Mouse (Mus musculus): ENCODE data around the gene Sprr2f.

Gene Sprr2f

DNA sequence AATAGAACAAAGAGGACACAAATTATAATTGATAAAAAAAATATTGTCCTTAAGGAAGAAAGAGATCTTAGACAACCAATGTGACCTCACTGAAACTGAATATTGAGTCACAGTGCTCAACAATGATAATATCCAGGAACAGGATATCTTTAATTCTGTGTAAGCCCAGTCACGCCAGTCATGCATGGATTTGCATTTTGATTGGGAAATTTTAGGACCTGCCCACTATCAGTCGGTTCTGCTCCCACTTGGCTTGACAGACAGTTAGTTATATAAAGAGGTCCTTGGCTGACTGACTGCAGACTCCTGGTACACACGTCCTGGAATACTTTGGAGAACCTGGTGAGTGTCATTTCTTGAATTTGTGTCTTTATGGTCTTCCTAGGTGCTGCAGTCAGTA lies at the start of gene Sprr2f:
Sprr2f (plus strand) TSS at position 301 of the 400 bp plus-strand sequence.
- no peak for DNase-seq (ENCODE audit: low read depth, low spot score)

DNA sequence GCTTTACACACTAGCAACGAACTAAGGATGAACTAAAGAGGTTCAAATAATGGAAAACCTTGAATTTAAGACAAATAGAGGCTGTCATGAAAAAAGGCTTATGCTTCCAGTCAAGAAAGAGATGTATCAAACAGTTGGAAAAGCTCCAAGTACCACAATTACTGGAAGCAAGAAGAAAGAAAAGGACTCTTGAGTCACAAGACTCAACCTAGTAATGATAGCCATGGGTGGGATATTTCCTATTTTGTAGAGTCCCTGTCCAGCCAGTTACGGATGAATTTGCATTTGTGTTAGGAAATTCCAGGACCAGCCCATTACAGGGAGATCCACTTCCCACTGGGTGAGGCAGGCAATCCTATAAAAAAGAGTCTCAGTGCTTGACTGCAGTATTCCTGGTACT lies 48.7 kb upstream of the Sprr2f start, which contains the start of gene Sprr2b:
Sprr2b (plus strand) TSS at position 301 of the 400 bp plus-strand sequence.
- DNase-seq (ENCODE audit: low read depth, low spot score) = no peak

DNA sequence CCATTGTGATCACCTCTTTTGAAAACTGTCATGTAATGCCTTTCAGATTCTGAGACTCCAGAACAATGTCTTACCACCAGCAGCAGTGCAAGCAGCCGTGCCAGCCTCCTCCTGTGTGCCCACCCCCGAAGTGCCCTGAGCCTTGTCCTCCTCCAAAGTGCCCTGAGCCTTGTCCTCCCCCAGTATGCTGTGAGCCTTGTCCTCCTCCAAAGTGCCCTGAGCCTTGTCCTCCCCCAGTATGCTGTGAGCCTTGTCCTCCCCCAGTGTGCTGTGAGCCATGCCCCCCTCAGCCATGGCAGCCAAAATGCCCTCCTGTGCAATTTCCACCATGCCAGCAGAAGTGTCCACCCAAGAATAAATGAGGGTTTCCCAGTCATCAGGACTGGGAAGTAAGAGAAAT lies 47.6 kb upstream of the Sprr2f start:
- no peak for DNase-seq (ENCODE audit: low read depth, low spot score)

DNA sequence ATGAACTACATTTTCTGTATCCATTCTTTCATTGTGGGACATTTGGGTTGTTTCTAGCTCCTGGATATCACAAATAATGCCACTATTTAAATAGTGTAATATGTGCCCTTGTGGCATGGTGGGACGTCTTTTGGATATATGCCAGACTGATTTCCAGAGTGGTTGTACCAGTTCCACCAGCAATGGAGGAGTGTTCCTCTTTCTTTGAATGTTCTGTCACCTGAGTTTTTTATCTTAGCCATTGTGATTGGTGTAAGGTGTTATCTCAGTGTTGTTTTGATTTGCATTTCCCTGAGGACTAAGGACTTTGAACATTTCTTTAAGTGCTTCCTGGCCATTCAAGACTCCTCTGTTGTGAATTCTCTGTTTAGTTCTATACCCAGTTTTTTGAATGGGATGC lies 28.7 kb upstream of the Sprr2f start:
- no peak for DNase-seq (ENCODE audit: low read depth, low spot score)

DNA sequence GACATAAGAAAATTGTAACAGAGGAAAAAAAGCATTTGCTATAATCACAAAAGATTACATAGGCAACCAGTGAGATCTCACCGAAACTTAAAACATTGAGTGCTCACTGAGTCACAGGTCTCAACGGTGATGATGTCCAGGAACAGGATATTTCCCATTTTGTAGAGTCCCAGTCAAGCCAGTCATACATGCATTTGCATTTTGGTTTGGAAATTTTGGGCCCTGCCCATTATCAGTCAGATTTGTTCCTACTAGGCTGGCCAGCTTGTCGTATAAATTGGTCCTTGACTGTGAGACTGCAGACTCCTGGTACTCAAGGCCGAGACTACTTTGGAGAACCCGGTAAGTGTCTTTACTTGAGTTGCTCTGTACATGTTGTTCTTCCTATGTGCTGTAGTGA lies 26.1 kb upstream of the Sprr2f start, which contains the start of gene Sprr2d:
Sprr2d (plus strand) TSS at position 301 of the 400 bp plus-strand sequence.
- DNase-seq (ENCODE audit: low read depth, low spot score) = no peak

DNA sequence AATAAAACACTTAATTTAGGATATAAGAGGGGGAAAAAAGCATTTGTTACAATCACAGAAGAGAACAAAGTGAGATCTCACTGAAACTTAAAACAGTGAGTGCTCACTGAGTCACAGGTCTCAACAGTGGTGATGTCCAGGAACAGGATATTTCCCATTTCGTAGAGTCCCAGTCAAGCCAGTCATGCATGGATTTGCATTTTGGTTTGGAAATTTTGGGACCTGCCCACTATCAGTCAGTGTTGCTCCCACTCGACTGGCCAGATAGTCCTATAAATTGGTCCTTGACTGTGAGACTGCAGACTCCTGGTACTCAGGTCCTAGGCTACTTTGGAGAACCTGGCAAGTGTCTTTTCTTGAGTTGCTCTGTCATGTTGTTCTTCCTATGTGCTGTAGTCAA lies 13.1 kb upstream of the Sprr2f start, which contains the start of gene Sprr2e:
Sprr2e (plus strand) TSS at position 301 of the 400 bp plus-strand sequence.
- DNase-seq (ENCODE audit: low read depth, low spot score) = no peak

DNA sequence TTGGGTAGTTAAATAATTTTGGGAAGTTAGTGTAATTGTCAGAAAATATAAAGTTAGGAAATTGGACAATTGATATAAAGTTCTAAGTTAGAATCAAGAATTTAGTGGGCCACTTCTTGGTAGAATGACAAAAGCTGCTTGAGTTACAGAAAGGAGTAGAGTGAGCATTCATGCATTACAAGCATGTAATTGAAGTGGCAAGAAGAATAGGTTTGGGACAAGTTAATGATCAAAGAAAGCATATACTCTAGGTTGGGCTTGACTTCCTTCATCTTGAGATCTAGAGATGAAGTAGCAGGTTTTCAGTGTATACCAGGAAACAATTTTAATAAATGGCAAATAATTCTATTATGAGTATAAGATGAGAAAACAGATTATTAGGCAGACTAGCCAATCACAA lies 3.4 kb upstream of the Sprr2f start:
- DNase-seq (ENCODE audit: low read depth, low spot score) = no peak

DNA sequence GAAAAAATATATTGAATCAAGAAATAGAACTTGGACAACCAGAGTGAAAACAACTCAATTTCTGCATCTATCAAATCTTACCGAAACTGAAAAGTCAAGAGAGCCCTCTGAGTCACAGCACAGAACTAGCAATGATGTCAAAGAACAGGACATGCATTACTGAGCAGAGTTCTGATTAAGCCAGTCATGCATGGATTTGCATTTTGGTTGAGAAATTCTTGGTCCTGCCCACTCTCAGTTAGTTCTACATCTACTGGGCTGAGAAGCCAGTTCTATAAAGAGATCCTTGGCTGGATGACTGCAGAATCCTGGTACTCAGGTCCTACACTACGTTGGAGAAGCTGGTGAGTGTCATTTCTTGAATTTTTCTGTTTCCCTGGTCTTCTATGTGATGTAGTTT lies 8.6 kb downstream of the Sprr2f start:
- DNase-seq (ENCODE audit: low read depth, low spot score) = peak; percentile 26

DNA sequence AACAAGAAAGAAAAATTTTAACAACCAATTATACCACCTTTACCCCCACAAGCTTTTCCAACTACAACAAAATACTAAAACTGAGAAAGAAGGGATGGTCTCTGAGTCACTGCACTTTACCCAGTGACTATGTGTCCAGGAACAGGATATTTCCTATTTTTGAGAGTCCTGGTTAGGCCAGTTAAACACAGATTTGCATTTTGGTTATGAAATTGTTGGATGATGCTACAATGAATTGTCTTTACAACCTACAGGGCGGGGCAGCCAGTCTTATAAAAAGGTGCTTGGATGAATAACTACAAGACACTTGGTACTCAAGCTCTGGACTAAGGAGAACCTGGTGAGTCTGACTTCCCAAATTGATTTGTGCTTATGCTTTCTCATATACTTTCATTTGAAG lies 20.4 kb downstream of the Sprr2f start, which contains the start of gene Sprr2h:
Sprr2h (plus strand) TSS at position 301 of the 400 bp plus-strand sequence.
- DNase-seq (ENCODE audit: low read depth, low spot score) = no peak

DNA sequence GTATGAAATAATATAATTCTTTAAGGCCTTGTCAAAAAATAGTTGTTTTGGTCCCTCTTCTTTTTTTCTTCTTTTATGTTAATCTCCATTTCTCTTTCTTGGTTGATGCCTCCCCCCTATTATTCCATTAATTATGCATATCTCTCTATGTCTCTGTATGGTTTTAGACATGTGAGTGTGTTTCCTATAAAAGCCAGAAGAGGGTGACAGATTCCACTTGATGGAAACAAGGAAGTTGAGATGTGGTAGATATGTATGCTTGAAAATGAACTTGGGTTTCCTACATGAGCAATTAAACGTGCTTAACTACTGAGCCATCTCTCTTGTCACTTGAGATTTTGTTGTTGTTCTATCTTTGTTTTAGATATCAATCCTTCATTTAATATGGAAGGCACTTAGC lies 29.3 kb downstream of the Sprr2f start:
- DNase-seq (ENCODE audit: low read depth, low spot score) = peak; percentile 13

DNA sequence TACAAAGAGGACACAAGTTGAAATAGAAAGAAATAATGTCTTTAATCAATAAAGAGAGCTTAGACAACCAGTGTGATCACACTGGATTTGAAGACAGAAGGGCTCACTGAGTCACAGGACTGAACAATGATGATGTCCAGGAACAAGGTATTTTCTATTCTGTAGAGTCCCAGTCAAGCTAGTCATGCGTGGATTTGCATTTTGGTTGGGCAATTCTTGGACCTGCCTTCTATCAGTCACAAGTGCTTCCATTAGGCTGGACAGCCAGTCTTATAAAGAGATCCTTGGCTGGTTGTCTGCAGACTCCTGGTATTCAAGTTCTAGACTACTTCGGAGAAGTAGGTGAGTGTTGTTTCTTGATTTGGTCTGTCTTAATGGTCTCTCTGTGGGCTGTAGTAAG lies 42.7 kb downstream of the Sprr2f start, which contains the start of gene Sprr2i:
Sprr2i (plus strand) TSS at position 301 of the 400 bp plus-strand sequence.
- no peak for DNase-seq (ENCODE audit: low read depth, low spot score)

Data from brain, adult 2 months (tissue).